Mouse (Mus musculus) adrenal gland, postnatal 25 days (tissue): ENCODE data around the gene Gm28048. TPM values are rescaled to one million over a fixed set of nuclear protein-coding genes. Genes with fewer than 3 reads are reported as not detected.

Source experiments
- DNase-seq: peaks from one replicate; pipeline ENCODE4 v3.0.0; 2021; ENCODE audit warnings: mixed read lengths
- total RNA-seq: library from RNA; stranded (reverse); gene quantifications from 2 replicates; pipeline ENCODE4 v1.2.3, GENCODE M21; 2021

Gm28048 gene
- total RNA-seq, 1 experiment from 2014 or later, result 54.2 TPM

DNA sequence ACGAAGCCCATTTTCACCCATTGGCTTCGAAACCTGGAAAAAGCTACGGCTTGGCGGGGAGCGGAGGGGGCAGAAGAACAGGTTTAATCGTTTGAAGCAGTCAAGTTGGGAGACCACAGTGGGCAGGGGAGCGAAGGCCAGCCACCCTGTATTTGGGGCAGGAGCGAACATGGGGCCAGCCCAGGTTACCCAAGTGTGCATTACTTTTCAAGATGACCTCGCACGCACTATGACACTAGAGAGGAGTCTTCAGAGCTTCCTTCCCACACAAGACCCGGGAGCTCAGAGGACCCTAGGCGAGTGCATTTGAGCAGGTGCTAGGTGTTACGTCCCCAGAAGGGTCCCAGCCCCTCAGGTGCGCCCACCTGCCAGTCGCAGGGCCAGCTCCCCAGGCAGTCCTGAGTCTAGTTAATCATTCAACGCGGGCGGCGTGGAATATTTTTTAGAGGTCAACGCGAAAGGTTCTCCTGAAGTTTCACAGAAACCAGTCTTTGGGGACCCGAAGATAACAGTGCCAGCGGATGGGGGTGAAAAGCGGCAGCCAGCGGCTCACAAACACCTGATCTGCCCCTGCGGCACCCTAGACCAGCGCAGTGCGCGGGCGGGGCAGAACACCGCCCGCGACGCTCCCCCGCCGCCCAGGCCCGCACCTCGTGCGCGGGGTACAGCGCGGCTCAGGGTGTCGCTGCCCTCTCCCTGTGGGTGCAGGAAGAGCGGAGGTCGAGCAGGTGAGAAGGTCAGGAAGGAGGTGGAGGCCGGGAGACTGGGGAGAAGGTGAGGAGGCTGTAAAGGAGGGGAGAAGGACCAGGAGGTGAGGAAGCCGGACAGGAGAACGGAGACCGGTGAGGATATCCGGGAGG is 123.2 kb downstream of the Gm28048 start:
- no peak for DNase-seq

DNA sequence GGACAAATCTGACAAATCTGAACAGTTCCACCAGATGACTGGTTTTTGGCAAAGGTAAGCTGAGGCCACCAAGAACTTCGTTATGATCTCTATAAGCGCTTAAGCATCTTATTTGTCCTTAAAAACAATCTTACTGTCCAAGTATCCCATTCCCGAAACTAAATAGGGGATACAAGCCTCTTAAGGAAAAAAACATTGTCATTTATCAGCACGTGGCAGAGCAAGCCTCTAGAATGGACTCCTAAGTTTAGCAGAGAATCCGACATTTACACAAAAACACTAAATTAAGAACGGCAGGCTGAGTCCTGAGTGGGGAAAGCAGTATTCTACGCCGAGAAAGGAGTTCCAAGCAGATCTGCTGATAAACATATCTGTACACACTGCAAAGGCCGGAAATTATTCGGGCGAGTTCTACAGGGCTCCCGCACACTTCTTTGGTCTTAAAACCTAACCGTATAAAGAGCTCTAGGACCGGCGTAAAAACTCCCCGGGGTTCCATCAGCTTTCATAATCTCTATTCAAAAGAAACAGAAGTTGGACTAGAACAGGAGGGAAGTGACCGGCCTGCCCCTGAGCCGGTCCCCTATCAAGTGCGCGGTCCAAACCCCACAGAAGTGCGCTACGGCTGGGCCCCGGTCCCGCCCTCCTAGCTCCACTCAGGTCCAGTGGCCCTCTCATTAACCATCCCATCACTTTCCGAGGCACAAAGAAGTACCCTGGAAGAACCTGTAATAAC is 124.0 kb downstream of the Gm28048 start:
- peak; percentile 49 for DNase-seq

DNA sequence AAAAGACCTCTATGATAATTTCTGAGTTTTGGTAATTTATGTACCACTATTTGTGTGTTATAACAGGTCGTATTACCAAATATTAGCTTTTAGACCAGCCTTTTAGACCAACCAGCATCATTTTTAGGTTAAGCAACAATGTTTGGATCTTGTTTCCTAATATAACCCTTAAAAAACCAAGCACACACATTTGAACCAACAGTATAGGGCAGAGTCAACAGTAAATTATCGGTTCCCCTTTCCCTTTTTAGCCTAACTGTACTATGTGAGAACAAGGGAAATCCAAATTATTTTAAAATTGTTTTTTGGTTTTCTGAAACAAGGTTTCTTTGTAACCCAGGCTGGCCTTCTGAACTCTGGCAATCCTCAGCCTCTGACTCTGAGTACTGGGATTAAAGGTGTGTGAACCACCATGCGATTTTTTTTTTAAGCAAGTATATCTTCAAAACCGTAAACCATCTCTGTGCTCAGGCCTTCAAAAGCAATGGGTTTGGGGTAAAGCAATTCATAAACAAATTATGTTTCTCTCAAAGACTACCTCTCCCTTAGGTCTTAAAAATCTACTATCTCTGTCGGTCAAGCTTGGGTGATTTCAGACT is 124.7 kb downstream of the Gm28048 start:
- no peak for DNase-seq

DNA sequence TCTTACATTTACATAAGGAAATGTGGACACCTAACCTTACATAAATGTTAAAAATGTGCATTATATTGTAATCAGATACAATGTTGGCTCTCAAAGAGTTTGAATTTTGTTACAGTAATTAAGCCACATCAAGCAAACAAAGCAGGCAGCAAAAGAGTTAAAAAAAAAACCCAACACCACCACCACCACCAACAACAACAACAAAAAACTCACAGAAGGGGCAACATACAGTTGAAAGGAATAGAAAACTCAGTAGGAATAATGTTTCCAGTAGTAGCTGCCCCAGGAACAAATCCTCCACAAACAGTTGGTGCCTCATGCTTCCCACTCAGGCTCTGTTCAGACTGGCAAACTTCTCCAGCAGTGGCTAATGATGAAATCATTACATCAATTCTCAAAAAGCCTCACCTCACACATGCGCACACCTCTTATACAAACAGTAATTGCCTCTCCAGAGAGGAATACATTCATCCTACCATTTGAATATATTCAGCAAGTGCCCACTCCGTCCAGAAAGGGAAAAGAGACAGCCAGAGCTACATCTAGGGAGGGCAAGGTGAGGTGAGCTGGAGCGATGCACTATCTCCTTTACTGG is 125.4 kb downstream of the Gm28048 start:
- DNase-seq, result no peak

DNA sequence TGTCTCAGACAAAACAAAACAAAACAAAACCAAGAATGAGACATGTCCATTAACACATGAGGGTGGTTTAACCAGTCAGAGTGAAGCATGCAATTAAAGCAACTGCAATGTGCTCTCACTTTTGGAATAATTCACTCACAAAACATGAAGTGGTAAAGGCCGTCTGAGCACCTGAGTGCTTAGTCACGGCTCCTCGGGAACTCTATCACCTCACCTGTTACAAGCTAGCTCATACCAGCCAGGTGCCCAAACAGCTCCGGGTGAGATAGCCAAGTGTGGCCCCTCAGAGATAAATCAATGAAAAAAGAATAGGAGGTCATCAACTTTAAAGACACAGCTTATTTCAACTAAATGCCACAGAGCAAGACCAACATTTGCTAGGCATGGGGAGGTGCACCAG is 127.3 kb downstream of the Gm28048 start:
- no peak for DNase-seq

DNA sequence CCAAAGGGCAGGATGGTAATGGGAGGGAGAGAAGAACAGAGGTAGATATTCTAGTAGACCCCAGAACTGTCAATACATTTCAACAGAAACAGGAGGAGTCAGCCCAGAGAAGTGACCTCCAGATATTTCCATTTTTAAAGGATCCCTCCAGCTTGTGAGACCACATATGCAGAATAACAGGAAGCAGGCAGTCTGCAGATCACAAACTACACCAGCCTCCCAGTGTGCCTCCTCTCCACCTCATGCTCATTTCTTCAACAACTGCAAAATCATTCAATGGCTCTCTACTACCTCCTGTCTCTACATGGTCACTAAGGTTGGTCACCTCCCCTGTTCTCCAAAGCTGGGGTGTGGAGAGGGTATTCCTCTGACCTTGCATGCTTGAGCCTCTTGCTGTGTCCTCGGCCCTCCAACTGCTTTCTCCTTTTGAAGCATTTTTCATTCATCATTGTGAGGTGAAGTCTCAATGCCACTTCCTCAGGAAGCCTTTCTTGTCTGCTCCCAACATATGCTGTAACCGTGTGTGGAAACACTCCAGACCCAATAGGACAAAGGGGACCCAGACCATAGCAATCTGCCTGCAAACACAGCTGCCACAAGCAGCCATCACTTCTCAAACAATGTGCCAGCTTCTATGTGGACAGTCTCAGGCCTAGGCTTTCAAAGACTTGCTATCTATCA is 128.3 kb downstream of the Gm28048 start:
- no peak for DNase-seq

DNA sequence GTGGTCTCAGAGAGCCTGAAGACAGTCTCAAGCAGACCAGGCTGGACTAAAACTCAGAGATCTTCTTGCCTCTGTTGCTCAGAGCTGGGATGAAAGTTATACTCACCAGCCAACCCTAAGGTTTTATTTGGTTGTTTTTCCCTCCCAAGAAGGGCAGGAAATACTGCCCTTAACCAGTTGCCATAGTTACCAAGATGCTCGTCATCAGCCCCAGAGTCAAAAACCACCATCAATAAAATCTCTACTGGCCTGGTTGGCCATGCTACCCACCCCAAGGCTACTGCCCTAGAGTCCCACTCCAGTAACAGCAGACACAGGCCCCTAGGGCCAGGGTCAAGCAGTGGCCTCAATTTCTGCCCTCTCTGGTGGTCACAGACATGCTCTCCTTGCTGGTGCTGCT is 129.4 kb downstream of the Gm28048 start:
- DNase-seq, result no peak

DNA sequence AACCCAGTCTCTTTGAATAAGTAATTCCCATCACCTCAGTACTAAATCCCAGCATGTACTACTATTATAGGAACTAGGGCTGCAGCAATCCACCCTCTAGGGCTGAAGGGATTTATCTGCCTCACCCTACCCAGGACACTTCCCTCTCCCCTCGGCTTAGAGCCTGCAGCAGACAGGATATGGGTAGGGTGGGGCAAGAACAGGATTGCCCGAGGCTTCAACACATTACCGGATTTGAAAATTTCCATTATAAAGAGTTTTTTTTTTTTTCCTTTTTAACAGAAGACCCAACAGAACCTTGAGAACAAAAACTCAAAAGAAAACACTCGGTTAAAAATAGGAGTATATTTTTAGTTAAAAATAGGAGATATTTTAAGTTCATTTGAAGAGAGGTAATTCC is 130.5 kb downstream of the Gm28048 start:
- no peak for DNase-seq

DNA sequence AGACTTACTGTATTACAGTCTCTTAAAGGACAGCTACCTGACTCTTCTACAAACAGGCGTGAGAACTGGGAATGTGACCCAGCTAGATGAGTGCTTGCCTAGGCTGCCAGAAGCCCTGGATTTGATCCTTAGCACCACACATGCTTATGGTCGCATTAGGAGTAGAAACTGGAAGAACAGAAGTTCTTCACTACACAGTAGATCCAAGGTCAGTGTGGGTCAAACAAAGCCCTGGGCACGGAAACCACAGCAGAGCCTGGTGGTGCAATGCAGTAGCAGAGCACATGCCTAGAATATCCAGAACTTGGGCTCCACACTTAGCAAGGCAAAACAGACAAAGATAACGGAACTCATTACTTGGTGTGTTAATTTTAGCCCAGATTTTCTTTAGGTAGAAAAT is 131.8 kb downstream of the Gm28048 start:
- no peak for DNase-seq

DNA sequence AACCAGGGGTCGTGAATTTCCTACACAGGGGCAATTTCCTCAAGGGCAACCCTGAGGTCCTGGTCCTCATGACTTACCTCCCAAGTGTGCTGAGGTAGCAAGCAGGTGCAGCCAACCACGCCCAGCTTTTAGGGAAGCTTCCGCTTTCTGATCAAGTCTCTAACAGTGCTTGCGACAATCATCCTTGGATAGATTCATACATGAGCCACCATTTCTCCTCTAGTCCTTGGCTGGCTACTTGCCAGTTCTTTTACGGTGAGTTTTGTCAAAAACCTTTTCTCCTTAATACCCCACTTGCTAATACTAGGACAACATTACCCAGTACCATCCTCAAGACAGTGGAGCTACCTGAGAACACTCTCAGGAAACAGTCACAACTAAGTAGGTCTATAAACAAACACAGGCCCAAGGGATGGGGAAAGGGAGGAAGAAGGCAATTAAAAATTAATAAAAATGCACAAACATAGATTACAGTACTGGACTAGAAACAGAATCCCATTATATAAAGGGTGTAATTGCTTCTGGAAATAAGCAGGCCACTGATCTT is 133.2 kb downstream of the Gm28048 start:
- no peak for DNase-seq

DNA sequence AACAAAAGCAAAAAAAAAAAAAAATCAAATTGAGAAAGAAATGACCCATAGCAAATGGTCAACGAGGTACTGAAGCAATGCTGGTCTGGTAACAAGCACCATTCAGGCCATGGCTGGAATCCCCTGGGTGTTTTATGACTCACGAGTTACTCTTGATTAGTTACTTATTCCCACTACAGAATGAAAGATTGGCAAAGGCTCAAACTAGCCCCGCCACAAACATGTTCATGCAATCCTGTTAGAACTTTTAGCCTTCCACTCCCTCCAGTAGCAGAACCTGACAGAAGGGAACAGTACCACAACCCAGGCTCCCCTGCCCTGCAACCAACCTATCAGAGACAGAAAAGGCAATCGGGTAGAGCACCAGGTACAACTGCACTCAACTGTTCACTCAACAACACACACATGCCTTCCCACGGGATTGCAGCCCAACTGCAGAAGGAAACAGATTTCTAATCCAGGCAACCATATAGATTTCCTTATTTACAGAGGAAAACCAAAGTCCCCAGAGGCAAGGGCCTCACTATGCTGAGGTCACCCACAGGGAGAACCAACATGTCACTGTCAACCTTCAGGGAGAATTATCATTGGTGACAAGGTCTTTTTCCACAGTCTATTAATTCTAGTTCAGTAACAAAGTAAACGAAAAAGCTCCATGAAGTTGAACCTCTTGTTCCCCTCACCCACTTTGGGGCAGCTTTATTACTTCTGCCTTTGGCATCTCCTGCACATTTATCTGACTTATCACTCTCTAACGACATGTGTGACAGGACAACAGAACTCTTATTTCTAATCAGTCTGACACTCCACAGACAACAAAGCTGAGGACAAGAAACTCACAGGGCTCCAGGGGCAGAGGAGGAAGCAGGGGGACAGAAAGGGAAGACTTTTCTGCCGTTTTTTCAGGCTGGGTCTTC is 133.9 kb downstream of the Gm28048 start:
- DNase-seq, result no peak

DNA sequence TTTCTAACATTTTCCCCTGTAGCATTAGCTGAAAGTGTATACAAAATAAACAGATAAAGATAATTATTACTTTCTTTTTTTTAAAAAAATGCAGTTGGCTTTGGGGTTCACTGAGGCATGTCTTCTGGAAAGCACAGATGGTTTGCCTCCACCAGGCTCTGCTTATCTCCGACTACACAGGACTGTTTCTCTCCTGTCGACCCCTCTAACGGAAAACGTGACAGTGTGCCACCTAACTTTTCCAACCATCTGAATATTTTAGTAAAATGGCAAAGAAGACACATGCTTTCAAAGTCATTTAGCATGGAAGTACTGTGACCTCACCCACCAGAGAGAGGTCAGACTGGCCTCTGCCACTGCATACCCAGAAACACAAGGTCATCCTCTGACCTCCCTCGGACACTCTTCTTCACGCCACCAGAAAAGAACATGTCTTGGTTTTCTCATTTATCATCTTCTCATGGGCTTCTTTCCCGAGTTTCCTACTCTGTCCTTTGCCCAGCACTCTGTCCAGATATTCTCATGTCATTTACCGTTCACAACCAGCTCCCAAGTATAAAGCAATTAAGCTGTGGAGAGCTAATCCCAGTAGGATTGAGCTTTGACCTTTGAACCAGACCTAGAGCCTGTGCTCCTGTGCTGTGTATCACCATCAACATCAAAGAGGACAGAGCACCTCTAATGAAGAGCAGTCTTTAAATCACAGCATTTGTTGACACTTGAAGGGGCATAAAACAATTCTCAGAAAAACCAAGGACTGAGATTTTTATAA is 134.7 kb downstream of the Gm28048 start:
- no peak for DNase-seq

DNA sequence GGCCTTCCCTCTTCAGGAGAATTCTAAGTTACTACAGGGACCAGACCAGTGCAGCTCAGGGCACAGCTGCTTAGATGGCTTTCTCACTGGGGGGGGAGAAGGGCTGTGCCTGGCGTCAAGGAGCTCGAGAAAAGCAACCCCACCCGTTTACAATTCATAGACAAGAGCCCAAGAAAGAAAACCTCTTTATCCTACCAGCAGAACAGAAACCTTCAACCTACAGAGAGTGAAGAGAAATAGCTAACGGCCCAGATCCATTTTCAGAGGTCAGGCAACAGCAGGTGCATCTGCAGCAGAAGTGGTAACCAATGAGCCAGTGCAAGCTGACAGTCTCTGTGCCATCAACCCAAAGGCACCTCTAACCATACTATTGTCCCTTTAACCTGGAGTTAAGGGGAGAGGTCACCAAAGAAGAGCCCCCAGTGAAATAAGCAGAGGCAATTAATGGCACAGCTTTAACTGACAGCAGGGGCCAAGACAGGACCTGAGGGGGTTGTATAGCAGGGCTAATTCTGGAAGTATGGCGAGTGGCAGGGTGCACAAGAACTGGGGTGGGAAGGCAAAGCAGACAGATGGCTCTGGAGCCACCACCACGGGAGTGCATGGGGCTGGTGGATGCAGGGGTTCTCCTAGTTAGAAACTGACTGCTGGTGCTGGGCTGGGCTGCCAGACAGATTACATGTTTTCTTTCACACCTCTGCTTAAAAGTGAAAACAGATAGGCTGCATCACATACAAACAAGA is 135.6 kb downstream of the Gm28048 start:
- DNase-seq, result no peak

DNA sequence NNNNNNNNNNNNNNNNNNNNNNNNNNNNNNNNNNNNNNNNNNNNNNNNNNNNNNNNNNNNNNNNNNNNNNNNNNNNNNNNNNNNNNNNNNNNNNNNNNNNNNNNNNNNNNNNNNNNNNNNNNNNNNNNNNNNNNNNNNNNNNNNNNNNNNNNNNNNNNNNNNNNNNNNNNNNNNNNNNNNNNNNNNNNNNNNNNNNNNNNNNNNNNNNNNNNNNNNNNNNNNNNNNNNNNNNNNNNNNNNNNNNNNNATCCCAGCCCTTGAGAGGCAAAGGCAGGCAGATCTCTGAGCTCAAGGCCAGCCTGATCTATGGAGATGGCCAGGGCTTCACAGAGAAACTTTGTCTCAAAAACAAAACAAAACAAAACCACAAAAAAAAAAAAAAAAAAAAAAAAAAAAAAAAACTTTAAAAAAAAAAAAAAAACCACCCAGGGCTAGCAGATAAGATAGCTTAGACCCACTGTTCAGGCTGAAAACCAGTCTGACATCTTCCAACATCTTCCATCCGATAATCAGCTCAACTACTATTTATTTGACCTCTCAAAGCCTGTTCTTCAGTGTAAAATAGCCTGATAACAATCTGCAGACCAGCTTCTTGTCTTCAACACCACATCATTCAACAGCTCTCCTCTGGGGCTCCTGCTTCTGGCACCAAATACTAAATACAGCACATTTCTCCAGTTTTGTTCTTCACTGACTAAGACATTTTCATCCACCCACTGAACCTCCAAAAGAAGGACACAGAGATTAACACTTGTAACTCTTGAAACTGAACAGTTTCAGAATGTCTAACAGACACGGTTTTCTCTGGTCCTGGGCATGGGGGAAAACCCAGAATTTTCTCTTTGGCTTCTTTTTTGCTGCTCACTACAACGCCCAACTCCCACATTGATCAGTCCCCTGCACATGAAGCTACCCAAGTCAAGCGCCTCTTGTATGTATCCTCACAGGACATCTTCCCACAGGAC is 136.9 kb downstream of the Gm28048 start:
- DNase-seq, result no peak

DNA sequence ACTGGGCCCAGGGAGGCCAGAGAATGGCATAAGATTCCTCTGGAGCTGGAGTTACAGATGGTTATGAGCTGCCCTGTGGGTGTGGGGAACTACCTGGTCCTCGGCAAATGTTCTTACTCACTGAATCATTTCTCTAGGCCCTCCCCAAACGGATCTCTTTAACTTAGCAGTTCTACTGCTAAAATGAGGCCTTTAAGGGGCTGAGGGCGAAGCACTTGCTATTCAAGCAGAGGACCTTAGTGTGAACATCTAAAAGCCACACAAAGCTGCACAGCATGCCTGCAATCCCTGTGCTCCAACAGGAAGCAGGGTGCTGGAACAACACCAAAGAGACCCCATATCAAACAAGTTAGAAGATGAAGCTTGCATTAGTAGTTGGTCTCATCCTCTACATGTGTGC is 142.4 kb downstream of the Gm28048 start:
- no peak for DNase-seq

DNA sequence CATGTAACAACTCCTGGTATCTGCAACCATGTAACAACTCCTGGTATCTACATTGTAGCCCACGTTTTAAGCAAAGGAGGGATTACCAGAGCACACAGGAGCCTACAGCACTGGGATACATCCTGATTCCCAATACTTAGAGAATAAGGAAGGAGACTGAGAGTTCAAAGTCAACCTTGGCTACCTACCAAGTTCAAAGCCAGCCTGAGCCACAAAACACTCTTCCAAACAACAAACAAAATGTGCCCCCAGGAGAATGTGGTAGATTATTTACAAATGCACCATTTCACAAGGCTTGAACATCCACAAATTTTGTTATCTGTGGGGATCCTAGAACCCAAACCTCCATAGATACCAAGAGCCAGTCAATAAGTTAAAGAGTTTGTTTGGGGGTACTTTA is 143.5 kb downstream of the Gm28048 start:
- no peak for DNase-seq

DNA sequence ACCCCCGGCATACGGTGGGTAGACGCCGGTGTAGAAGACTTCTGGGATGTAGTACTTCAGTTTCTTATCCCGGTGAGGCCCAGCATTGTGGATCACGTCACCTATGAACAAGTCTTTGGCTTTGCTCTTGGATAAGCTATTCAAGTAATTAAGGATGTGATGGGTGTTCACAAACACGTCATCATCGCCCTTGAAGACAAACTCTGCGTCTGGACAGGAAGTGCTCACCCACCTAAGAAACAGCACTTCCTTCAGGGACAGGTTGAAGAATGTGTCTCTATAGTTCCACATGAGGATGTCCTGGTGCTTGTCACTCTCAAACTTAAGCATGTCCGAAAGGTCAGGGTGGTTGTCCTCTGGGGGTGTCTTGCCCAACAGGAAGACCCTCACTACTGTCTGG is 145.6 kb downstream of the Gm28048 start:
- DNase-seq, result no peak

DNA sequence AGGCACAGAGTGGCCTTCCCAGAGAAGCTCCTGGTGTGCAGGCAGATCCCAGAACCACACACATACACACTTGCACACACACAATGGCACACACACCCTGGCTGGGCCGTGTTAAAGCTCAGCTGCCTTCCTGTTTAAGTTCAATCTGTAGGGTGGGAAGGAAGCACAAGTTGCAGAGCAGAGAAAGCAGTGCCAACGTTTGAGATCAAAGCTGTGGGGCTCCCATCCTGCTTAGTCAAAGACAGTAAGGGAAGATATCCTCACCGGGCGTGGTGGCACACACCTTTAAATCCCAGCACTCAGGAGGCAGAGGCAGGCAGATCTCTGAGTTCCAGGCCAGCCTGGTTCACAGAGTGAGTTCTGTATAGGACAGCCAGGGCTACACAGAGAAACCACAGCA is 149.3 kb downstream of the Gm28048 start:
- DNase-seq, result no peak
